Mouse (Mus musculus): ENCODE data around the gene Bmp3.

DNA sequence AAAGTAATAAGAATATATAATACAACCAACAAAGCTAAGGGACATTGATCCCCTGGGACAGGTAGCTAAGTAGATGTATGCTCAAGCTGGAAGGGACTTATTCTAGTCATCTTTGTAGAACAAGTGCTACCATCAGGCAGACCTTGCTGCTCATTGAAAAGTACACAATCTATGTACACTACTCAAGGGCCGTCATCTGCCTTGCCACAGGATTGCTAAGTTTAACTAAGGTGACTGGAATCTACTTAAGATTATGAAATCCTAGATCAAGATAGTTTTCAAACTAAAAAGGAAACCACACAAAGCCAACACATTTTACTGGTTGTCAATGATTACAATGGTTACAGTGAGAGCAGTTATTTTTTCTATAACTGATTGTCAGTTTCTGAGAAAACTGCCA lies 41.8 kb upstream of the Bmp3 start:
- TF ChIP-seq CTCF (IDR thresholded peaks at IDR 0.05; ENCODE audit: extremely low read depth, insufficient read depth, insufficient read length, insufficient replicate concordance) (no peak), POLR2A (IDR thresholded peaks at IDR 0.05; ENCODE audit: low read depth, low read length) (no peak)

Data from spleen, adult 2 months (tissue).